8 mouse cellular contexts compared by ENCODE assay signal in the genomic region with DNA sequence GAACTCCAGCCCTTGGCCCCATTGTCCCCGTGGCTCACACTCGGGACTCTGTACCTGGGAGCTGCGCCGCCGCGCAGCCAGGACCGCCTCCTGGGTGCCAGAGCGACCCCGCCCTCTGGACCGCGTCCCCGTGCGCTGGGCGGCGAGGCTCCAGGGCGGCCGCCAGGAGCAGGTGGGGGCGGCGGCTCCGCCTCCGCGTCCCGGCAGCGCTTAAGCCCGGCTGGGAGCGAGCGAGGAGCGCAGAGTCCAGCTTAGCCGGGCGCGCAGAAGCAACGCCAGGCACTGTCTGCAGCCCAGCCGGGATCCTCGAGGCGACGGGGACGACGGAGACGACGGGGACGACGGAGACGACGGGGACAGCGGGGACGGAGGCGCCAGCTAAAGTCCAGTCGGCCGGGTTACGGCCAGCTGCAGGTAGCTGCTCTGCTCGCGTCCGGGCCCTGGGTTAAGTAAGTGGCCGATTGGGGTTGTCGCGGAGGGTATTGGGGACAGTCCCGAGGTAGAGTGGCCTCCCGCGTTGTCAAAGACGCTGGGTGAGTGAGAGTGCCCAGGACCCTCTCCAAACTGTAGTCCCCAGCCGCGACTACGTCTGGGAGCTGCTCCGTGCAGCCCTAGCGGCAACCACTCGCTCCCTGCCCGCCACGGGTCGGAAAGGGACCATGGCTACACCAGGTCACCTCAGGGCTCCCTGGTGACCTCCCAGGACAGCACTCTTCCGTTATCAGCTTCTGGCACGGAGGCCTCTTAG. TPM values are rescaled to one million over a fixed set of nuclear protein-coding genes. Genes with fewer than 3 reads are reported as not detected.
DNase-seq lines count a peak whose midpoint lies in the region; ATAC-seq and TF ChIP-seq lines count a peak whose summit lies in the region.

A gene (plus strand): TSS at position 157 of the 748 bp plus-strand sequence.

- WGBS in forebrain, embryonic 15.5 days: under 1% methylated on average over 70 of the region's 71 CpGs
- under 1% methylated on average over 64 of the region's 71 CpGs for WGBS in lung, embryonic 16.5 days

- no peaks in the 10 kb centered on the region for H3K27me3 ChIP-seq in G1E (ENCODE audit: insufficient read depth, low read length)
- H3K27me3 ChIP-seq in forebrain, embryonic 15.5 days: no peaks in the 10 kb centered on the region
- peaks cover 35% of the 10 kb centered on the region for H3K27me3 ChIP-seq in lung, embryonic 16.5 days (ENCODE audit: control insufficient read depth, insufficient read depth, low read depth, low read length)

- TF ChIP-seq CTCF in G1E (IDR thresholded peaks at IDR 0.05; ENCODE audit: low read depth, low read length): no peak

- ATAC-seq in G1E (ENCODE audit: extremely low read depth, insufficient number of reproducible peaks, low FRiP score, poor library complexity, severe bottlenecking): no peak
- peak; percentile 65 for ATAC-seq in cerebellum, adult (ENCODE audit: insufficient number of reproducible peaks, low FRiP score, low TSS enrichment)
- ATAC-seq in forebrain, embryonic 15.5 days (replicated peaks): peak; percentile 76
- peak; percentile 86 for ATAC-seq in lung, embryonic 16.5 days (ENCODE audit: low read depth)
- no peak for ATAC-seq in erythroid progenitor cell, adult 5-6 weeks (replicated peaks; ENCODE audit: low FRiP score, poor library complexity, severe bottlenecking)

- no peaks in the 10 kb centered on the region for H3K36me3 ChIP-seq in G1E (replicated peaks)
- H3K36me3 ChIP-seq in forebrain, embryonic 15.5 days: no peaks in the 10 kb centered on the region
- no peaks in the 10 kb centered on the region for H3K36me3 ChIP-seq in lung, embryonic 16.5 days (ENCODE audit: control insufficient read depth, insufficient read depth, low read length)

- no peak for DNase-seq in G1E (ENCODE audit: low spot score)
- peak; percentile 78 for DNase-seq in heart, postnatal 4 days
- DNase-seq in layer of hippocampus, adult 8-10 months (ENCODE audit: low spot score in 2 of 2): peak in 1 of 2 experiments; percentile 41
- DNase-seq in retina, postnatal 1 day: peak; percentile 76

- H3K27ac ChIP-seq in forebrain, embryonic 15.5 days (replicated peaks): peak within 1 kb of the TSS; percentile 47
- H3K27ac ChIP-seq in lung, embryonic 16.5 days (ENCODE audit: low read length): no peak within 1 kb of the TSS

- peak within 1 kb of the TSS; percentile 74 for H3K9ac ChIP-seq in forebrain, embryonic 15.5 days (replicated peaks)
- H3K9ac ChIP-seq in lung, embryonic 16.5 days (ENCODE audit: low read length): peak within 1 kb of the TSS; percentile 66

- H3K4me3 ChIP-seq in G1E (ENCODE audit: low read depth, low read length): peak within 1 kb of the TSS; percentile 27; the same call in 1 of the 2 replicates
- H3K4me3 ChIP-seq in forebrain, embryonic 15.5 days: peak within 1 kb of the TSS; percentile 75
- H3K4me3 ChIP-seq in lung, embryonic 16.5 days (ENCODE audit: low read length): peak within 1 kb of the TSS; percentile 58

- H3K4me1 ChIP-seq in G1E (ENCODE audit: insufficient read depth, low read depth, low read length): no peaks in the 10 kb centered on the region
- peaks cover 50% of the 10 kb centered on the region for H3K4me1 ChIP-seq in forebrain, embryonic 15.5 days
- H3K4me1 ChIP-seq in lung, embryonic 16.5 days (replicated peaks; ENCODE audit: control insufficient read depth, insufficient read depth, low read length): peaks cover 10% of the 10 kb centered on the region

- H3K4me2 ChIP-seq in forebrain, embryonic 15.5 days (replicated peaks): peak within 1 kb of the TSS; percentile 96
- H3K4me2 ChIP-seq in lung, embryonic 16.5 days (ENCODE audit: low read depth, low read length): peak within 1 kb of the TSS; percentile 88

- peaks cover 39% of the 10 kb centered on the region for H3K9me3 ChIP-seq in G1E (replicated peaks)
- H3K9me3 ChIP-seq in forebrain, embryonic 15.5 days: no peaks in the 10 kb centered on the region
- no peaks in the 10 kb centered on the region for H3K9me3 ChIP-seq in lung, embryonic 16.5 days (ENCODE audit: control insufficient read depth, low read length)

RNA-seq across cellular contexts. Expression of the gene that starts here (rescaled TPM):
- total RNA-seq in G1E (2014; fragmentation: Nextera tagmentation) (not detected in 2 replicates), G1E (2017) (0.11 and 0.17 TPM in 2 replicates)
- not detected in 2 replicates for polyA plus RNA-seq in G1E (2012)
- polyA plus RNA-seq in forebrain, embryonic 15.5 days (2015; fragmentation: Nextera tagmentation; extraction: Ambion mirVana): 3.6 and 4.6 TPM in 2 replicates
- total RNA-seq in heart, postnatal 4 days (2021): 10 to 100 TPM; 15.2 to 15.9 TPM
- 100 to 1,000 TPM; 309 to 327 (median 317) TPM for total RNA-seq in layer of hippocampus, adult 8-10 months (2022)
- polyA plus RNA-seq in lung, embryonic 16.5 days (2015; fragmentation: Nextera tagmentation; extraction: Ambion mirVana): 1.2 TPM in 2 replicates
- not detected in 2 replicates for total RNA-seq in erythroid progenitor cell, adult 5-6 weeks (2015; ENCODE audit: low replicate concordance)
- not detected in 2 replicates for total RNA-seq in erythroid progenitor cell, adult 5-6 weeks (2017; ENCODE audit: low replicate concordance)

Comparison
In these comparisons a context has a peak if more than half of its experiments do, and no peak if none do; other contexts are left out.
1. RNA of the gene that starts here (total RNA-seq): 309 to 327 TPM in layer of hippocampus, adult 8-10 months; 15.2 to 15.9 TPM in heart, postnatal 4 days, 0.11 to 0.17 TPM in G1E and not detected in erythroid progenitor cell, adult 5-6 weeks; every median in the first group is over 10 times any median in the second.
2. ATAC-seq: peak in cerebellum, adult (single experiment), forebrain, embryonic 15.5 days (single experiment) and lung, embryonic 16.5 days (single experiment); none in G1E (single experiment) and erythroid progenitor cell, adult 5-6 weeks (single experiment).
3. Peak in every context shown above with its lines, with median percentiles within 50 percentile points of each other: H3K4me3 ChIP-seq.